Mouse (Mus musculus): ENCODE results near the gene Guk1.

Guk1 gene

DNA sequence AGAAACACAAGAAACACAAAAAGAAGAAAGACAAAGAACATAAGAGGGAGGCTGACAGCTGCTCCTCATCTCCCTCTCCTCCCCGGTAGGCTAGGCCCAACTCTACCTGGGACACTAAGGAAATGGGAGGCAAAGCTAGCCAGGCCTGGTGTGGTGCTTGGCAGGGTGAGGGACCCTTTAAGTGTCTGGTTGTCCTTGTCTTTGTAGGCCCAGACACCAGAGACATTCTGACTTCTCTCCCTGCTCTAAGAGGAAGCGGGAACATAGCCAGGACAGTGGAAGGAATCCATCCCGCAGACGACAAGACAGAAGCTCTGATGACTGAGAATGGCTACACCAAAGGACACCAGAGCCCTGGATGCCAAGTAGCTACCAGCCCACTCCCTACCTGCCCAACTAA, 18.0 kb upstream of the Guk1 start:
- DNase-seq (ENCODE audit: low spot score): peak; percentile 37

DNA sequence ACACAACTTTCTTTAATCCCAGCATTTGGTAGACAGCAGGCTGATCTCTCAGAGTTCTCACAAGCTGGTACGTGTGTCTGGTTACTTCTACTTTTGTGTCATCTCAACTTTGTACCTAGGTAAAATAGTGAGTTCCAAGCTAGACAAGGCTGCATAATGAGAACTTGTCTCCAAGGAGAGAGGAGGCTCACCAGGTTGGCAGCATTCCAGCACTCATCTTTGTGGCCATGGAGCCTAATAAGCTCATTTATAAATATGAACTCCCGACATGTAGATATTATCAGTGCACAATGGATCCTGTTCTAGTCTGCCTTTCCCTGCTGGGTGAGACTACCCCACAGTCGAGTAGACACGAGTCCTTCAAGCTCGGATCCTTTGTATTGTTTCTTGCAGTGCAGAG, 17.6 kb upstream of the Guk1 start:
- DNase-seq (ENCODE audit: low spot score): peak; percentile 73

DNA sequence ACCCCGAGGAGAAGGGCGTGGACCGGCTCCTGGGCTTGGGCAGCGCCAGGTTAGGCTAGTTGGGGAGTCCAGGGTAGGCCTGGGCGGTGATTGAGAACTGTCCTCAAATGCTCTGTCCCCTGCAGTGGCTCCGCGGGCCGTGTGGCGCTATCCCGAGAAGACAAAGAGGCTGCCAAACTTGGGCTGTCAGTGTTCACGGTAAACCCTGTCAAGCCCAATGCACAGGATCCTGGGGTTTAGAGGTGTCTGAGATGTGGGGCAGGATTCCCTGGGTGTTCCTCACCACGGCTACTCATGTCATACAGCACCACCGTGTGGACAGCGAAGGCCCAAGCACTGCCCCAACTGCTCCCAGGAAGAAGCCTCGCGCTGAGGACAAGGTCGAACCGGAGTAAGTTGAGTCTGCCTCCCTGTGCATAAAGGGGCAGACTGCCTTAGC, 17.0 kb upstream of the Guk1 start:
- peak; percentile 84 for DNase-seq (ENCODE audit: low spot score)

DNA sequence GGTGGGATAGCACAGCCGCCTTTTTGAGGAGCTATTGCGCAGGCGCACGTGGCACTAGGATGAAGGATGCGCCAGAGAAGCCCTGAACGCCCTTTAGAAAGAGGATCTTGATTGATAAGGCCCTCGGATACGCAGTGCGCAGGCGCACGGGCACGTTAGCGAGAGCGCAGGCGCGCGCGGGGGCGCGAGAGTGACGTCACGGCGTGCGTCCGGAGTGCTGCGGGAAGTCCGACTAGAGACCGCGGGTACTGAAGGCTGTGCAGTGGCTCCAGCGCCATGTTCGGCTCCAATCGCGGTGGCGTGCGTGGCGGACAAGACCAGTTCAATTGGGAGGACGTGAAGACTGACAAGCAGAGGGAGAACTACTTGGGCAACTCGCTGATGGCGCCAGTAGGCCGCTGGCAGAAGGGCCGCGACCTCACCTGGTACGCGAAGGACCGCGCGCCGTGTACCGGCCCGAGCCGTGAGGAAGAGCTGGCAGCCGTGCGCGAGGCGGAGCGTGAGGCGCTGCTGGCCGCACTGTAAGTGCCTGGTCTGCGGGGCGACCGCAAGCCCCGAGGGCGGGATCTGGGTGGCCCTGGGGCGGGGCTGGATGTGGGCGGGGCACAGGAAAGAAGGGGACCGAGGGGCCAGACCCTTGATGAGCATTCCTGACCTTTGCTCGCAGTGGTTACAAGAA, 16.3 kb upstream of the Guk1 start, which contains the start of gene 2310033P09Rik:
TSS of gene 2310033P09Rik (plus strand) at position 169 of the 679 bp plus-strand sequence.
- DNase-seq (ENCODE audit: low spot score): peak; percentile 95

DNA sequence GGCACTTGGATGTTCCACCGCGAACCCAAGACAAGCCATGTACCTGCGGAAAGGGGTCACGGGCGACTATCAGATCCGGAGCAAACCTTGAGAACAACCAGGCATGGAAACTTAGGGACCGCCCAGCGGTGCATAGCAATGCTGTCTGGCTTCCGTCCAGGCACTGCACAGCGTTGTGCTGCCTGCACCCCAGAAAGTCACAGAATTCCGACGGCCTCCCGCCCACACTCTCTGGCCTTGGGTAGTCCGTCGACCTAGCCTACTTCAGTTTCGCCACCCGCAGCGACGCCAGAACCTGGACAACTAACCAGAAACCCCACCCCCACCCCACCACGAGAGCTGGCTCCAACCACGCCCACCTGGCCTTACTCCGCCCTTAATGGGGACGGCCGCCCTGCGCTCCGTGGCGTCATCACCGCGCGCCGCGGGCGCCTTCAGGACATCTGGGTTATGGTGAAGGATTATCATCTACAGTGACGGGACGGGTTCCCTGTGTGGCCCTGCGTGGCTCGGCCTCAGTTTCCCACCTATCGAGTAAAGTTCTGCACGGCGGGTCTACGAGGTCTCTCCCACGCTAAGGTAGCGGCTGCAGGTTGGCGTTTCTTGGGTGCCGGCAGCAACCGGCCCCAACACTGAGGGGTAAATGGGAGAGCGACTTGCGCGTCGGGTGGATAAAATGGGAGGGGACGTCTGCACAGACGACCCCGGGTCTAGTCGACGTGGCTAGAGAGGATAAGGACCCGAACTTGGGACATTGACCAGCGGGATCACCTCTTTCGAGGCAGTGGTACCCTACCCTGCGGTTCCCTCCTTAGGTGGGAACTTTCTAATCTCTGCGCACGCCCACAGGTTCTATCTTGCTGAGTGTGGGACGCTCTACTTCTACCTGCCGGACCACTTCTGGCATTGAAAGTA, 10.3 kb upstream of the Guk1 start, which contains the start of gene Mrpl55:
TSS of gene Mrpl55 (plus strand) at position 406 of the 915 bp plus-strand sequence.
- DNase-seq (ENCODE audit: low spot score): peak; percentile 99

DNA sequence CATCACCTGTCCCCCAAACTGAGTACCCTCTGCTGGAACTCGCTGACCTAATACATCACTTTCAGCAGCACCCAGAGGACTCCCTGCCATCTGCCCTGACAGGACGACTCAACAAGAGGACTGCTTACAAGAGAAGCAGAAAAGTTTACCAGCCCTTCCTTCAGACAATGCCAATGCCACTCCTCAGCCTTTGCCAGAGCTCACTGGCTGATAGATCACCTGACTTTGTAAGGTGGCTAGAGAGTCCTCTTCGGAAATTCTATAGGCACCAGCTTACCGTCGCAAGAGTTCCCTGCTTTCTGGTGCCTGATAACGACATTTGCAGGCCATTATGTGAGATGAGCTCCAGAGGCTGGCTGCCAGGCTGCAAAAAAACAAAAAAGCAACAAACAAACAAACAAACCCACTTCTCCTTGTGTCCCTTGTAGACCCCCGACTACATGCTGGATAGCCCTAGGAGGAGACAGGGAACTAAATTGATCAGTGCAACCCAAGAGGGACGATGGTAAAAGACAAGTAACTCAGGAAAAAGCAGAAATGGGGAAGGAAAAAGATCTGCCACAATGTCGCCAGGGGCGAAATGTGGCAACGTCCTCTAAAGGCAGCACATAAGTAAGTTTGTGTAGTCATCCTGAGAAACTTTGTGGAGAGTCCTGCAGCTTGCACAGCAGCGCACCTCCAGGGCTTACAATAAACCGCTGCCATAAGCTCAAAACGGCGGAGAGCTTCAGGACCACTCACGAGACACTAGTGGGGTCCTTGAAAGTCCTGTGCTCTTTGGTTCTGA, 9.4 kb upstream of the Guk1 start:
- no peak for DNase-seq (ENCODE audit: low spot score)

DNA sequence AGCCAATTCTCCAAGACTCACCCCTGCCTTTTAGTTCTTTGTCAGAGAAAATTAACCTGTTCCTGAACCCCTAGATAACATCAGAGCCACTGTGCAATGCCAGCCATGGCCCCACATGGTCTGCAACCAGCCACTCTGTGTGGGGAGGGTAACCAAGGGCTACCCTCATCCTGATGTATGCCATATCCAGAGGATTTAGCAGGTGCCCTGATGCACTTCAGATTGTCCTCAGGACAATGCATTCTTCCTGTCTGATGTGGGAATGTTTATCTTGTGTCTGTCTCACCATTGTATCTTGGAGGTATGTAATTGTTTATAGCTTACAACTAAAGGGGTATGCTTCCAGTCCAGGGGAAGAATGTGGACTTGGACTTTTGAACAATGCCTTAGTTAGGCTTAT, 4.2 kb upstream of the Guk1 start:
- no peak for DNase-seq (ENCODE audit: low spot score)

DNA sequence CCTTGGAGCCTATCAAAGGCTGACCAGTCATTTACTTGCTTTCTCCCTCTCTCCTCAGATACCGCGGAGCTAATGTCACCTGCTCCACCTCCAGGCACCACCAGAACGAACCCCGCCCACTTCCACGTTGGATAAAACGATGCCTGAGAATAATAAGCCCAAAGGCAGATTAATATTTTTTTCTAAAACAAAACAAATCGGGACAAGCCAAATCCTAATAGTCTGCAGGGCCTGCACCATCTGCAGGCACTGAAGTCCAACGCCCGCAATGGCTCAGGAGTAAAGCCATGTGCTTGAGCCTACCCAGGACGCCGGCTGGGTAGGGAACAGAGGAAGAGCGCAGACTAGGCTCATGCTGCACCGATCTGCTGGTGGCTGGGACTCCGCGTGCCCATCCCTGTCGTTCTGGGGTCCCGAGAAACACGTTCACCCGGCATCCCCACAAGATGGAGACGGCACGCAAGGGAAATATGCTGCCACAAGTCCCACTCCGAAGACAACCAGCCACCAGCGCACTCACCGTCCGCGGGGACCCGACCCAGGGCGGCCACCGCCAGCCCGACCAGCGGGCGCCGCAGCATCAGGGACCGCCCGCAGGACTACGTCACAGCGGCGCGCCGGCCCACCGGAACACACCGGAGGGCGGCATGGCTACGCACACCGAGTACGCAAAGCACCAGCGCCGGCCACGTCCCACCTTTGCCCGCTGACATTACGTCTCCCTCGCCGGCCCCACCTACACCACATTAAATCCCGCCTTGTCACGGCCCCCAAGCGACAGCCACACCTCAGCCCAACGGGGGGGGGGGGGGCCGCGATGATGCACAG, 567 bp downstream of the Guk1 start:
- peak; percentile 90 for DNase-seq (ENCODE audit: low spot score)

DNA sequence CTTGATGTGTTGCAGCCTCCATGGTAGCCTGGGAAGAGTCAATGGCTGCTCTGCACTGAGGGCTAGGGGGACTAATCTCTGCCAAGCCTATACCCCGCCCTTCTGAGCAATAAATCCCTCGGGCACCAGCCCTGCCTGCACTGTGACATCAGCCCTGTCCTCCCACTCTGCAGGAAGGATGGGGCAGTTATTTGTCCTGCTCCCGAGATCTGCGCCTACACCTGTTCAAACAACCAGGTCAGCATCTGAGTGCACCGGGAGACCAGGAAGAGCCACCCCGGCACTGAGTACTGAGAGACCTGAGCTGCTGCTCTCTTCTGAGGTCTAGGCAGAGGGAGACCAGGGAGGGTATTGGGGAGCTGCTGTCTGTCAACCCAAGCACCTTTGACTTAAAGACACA, 4.3 kb downstream of the Guk1 start:
- no peak for DNase-seq (ENCODE audit: low spot score)

DNA sequence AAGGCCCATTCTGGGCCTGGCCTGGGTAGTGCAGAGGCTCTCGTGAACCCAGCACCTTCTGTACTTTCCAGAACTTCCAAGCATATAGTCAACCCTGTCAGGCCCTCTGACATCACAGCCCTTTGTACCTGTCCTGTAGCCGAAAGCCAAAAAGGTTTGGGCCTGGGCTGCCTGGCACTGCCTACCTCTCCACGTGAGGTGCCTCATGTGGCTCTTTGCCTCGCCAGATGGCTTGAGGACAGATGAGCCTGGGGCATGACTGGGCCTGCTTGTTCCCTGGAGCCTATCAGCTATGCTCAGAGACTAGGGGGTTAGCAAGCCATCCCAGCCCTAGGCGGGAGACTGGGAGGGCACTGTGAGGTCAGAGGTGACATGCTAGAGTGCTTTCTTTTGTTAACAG, 6.5 kb downstream of the Guk1 start:
- DNase-seq (ENCODE audit: low spot score): no peak

DNA sequence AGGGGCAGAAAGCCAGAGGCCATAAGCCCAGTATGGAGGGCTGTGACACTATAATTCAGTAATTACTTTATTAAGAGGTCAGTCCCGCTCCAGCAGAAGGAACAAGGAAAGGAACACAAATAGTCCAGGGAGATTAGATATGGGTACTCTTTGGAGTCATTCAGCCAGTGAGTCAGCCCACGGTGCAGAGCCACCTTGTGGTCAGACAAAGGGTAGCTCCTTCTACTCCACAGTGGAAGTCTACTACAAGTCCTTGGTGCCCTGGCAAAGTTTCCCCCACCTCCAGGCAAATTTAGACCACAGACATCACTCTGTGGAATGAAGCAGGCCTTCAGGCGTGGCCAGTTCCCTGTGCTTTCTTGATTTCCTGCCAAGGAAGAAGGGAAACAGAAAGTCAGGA, 8.2 kb downstream of the Guk1 start:
- peak; percentile 73 for DNase-seq (ENCODE audit: low spot score)

DNA sequence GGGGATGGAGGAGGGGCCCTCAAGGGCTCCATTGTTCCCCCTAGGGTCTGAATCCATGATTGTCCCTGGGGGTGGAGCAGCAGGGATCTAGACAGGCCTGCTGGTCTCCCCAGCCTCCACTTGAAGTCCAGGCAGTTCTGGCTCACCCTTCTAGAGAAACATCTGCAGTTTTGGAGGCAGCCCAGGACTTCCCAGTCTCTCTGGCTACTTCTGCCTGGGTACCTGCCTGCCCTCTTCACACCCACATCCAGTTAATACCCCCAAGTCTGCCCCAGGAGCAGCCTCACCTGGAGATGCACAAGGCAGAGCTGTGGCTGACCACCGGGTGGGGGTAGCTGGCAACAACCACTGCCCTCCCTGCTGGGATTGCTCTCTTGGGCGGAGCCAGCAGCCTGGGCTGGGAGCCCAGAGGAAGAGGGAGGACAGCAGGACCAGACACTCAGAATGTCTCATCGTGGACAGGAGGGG, 9.1 kb downstream of the Guk1 start, which contains the start of gene Gjc2:
TSS of gene Gjc2 (minus strand) at position 350 of the 468 bp plus-strand sequence.
- peak; percentile 80 for DNase-seq (ENCODE audit: low spot score)

DNA sequence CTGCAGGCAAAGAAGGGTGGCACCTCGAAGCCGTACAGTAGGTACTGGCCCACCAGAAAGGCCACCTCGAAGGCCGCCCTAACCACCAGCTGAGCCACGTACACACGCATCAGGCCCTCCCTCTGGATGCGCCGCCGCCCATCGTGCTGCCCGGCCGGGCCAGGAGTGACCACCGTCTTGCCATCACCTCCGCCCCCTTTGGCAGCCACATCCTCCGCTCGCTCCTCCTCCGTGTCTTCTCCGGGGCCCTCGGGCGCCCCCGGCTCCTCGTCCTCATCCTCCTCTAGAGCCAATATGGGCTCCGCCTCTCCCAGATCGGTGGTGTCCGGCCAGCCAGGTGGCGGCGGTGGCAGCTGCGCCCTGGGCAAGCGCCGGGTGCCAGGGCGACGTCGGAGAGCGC, 15.1 kb downstream of the Guk1 start:
- no peak for DNase-seq (ENCODE audit: low spot score)

DNA sequence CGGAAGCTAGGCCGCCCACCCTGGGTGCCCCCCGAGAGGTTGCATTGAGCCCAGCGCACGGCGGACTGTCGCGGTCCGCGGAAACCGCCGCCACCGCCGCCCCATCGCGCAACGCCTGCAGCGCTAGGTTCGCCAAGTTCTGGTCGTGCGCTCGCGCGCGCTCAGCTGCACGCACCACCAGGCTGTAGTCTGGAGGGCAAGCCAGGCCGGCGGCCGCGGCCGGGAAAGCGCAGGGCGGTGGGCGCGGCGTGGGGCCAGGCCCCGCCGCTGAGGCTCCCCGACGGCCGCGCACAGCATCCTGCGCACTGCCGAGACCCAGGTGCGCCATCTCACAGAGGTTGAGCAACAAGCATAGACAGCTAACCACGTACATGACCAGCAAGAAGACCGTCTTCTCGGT, 15.5 kb downstream of the Guk1 start:
- DNase-seq (ENCODE audit: low spot score): no peak

DNA sequence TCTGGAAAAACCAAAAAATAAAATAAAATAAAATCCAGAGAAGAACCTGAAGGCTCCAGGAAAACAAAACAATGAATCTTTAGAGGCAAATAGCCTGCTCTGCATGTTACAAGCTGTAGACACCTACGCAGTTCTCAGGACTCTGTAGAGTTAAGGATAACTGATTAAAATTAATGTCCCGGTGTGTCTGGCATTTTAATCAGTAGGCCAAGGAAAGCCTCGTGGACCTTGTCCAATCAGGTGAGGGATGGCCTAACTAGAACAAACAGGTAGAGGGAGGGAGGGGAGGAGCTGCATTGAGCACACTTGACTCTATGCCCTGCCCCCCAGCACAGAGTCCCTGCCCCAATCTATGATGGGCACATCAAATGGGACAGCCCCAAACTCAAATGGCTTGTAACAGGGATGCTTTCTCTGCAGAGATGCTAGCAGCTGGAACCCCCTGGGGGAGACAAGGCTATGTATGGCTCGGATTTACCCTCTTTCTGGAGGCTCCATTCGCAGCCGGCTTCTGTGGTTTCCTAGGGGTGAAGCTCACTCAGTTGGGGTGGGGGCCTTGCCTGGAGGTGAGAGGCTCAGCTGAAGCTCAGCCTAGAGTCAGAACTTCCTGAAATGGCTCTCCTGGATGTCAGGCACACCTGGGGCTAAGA, 17.7 kb downstream of the Guk1 start:
- DNase-seq (ENCODE audit: low spot score): no peak

DNA sequence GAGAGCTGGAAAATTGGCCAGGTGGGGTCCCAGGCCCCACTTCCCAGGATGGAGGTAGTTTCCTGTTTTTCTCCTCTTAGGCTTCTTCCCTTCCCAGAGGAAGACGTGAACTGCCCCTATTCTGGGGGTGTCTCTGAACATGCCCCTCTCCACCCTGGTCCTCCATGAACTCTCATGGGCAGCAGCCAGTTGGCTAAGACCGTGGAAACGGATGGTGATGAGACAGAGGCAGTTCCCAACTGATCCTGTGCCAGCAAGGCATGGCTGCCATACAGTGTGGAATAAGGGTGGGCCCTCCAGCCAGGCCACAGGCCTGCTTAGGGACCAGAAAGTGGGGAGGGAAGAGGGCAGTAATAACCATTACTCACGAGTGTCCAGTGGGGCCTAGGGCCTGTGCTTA, 21.5 kb downstream of the Guk1 start:
- DNase-seq (ENCODE audit: low spot score): no peak

DNA sequence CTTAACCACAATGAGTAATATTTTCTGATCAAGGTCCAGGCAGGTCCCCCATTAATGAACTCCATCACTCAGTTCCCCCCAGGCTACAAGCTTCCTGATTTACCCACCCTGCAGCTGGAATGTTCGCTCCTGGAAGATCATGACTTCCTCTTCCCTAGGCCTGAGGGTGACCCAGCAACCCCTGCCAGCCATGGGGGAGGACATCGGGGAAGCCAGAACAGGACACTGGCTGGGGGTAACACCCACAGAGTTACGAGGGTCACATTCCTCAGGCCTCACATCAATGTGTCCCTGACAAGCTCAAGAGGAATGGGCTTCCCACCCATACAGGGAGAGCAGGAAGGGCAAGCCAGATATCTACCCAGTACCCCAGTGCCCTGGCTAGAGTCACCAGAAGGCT, 22.2 kb downstream of the Guk1 start:
- DNase-seq (ENCODE audit: low spot score): no peak

DNA sequence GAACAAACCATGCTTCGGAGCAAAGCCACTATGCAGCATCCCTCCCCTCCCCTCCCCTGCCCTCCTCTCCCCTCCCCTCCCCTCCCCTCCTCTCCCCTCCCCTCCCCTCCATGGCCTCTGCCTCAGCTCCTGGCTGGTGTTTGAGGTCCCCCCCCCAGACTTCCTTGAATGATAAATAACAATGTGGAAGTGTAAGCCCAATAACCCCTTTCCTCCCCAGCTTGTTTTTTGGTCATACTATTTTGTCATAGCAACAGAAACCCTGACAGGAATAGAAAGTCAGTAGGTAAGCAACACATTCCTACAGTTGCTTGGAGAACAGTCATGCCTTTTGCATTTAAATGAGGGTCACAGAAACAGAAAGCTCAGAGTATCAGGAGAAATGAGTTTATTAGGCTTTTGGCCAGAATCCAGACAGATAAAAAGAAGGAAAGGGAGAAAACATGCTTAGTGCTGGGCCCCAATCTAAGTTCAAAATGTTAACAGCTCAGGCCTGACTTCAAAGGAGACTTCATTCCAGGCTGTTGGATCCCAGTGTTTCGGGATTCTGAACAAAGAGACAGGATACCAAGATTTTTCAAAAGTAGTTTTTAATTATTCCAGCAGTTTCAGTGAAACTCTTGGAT, 26.3 kb downstream of the Guk1 start:
- DNase-seq (ENCODE audit: low spot score): no peak

DNA sequence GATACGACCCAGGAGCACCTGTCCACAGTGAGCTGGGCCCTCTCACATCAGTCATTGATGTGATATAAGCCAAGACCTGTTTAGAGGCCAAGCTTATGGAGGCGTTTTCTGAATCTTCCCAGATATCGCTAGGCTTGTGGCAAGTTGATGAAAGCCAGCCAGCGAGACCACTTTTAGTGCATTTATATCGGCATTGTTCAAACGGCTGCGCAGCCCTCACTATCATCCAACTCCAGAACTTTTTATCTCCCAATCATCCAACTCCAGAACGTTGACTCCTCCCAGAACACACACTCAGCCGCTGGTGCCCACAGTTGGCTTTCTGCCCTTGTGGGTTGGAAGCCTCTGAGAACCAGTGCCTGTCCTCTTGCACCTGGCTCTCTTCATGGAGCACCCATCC, 27.6 kb downstream of the Guk1 start:
- DNase-seq (ENCODE audit: low spot score): peak; percentile 44

All from testis, postnatal 10 days (tissue).